Mouse (Mus musculus): ENCODE measurements at regions not wholly inside any gene's neighbourhood (a gene's known extent, or its start where the extent isn't known, plus 50 kb on each side); places are given as distances from the start of the nearest gene placed in this dataset.
"Not testable (repeated sequence)": the region's sequence is repeated elsewhere in the genome, so short reads cannot be mapped to it uniquely, and the experiment has no call there.

DNA sequence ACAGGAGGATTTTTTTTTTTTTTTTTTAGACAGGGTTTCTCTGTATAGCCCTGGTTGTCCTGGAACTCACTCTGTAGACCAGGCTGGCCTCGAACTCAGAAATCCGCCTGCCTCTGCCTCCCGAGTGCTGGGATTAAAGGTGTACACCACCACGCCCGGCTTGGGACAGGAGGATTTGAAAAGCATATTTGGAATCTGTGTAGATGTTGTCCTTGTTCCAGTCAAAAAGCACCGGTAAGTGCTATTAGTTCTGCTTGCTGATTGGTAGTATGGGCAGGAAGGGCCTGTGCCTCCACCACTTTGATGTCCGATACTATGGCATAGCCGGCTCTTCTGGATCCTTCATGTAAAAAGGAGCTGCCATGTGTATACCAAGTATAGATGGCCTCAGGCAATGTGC is 66.5 kb upstream of the Lemd2 start:
- TF ChIP-seq POLR2A (IDR thresholded peaks at IDR 0.05; ENCODE audit: borderline replicate concordance, low read depth, low read length); CTCF (IDR thresholded peaks at IDR 0.05; ENCODE audit: low read depth, low read length): not testable (repeated sequence)

All from bone marrow macrophage, adult 2 months (primary cell).